Mouse (Mus musculus) hindbrain, embryonic 16.5 days (tissue): ENCODE data around the gene Ovgp1. TPM values are rescaled to one million over a fixed set of nuclear protein-coding genes. Genes with fewer than 3 reads are reported as not detected.

Experiments
- ATAC-seq: fragments of 200-750 bp; cut with Nextera tagmentation; 2 replicates; pipeline ENCODE4 v1.8.0; 2017; ENCODE audit warnings: moderate TSS enrichment, moderate library complexity
- H3K27ac ChIP-seq: fragments of 300-500 bp; sonication (generic); 2 replicates; pipeline ENCODE4 v1.5.1; 2014; ENCODE audit warnings: low read depth, mild to moderate bottlenecking, control low read depth, low read length, moderate library complexity
- H3K27me3 ChIP-seq: fragments of 300-500 bp; sonication (generic); replicated peaks from 2 replicates; pipeline ENCODE4 v1.6.1; 2014; ENCODE audit warnings: low read length; ENCODE audit not compliant: control insufficient read depth, insufficient read depth
- H3K36me3 ChIP-seq: fragments of 300-500 bp; sonication (generic); 2 replicates; pipeline ENCODE4 v1.6.1; 2014; ENCODE audit warnings: mild to moderate bottlenecking, low read length, moderate library complexity, mixed read lengths; ENCODE audit not compliant: control insufficient read depth, insufficient read depth
- H3K4me1 ChIP-seq: fragments of 300-500 bp; sonication (generic); 2 replicates; pipeline ENCODE4 v1.6.1; 2014; ENCODE audit warnings: low read depth, low read length; ENCODE audit not compliant: control insufficient read depth, insufficient read depth
- H3K4me2 ChIP-seq: fragments of 300-500 bp; sonication (generic); 2 replicates; pipeline ENCODE4 v1.6.1; 2014; ENCODE audit warnings: mild to moderate bottlenecking, low read length, control low read depth, moderate library complexity
- H3K4me3 ChIP-seq: fragments of 300-500 bp; sonication (generic); 2 replicates; pipeline ENCODE4 v1.5.1; 2014; ENCODE audit warnings: mild to moderate bottlenecking, low read length, control low read depth, moderate library complexity
- H3K9ac ChIP-seq: fragments of 300-500 bp; sonication (generic); 2 replicates; pipeline ENCODE4 v1.6.1; 2014; ENCODE audit warnings: low read depth, mild to moderate bottlenecking, control low read depth, low read length, moderate library complexity
- H3K9me3 ChIP-seq: fragments of 300-500 bp; sonication (generic); 2 replicates; pipeline ENCODE4 v1.6.1; 2014; ENCODE audit warnings: mild to moderate bottlenecking, low read length, moderate library complexity; ENCODE audit not compliant: control insufficient read depth
- WGBS: fragments of 180-500 bp; shearing (Covaris S2); extraction: QIAGEN DNeasy Blood & Tissue Kit; methylation state at CpG from one replicate; pipeline ENCODE4 v1.1.7; 2014; 5-methylcytosine and 5-hydroxymethylcytosine counted together
- polyA plus RNA-seq: library from polyadenylated mRNA; unstranded; fragments of >200 nt; fragmentation: Nextera tagmentation; extraction: Ambion mirVana; gene quantifications from 2 replicates; pipeline ENCODE4 v1.2.1, GENCODE M21; 2015

Gene Ovgp1
- polyA plus RNA-seq, 1 experiment from 2014 or later: 3.4 TPM

- no peak for ATAC-seq
- Histone ChIP-seq H3K9ac (no peak within 1 kb of the TSS), H3K36me3 (no peaks in the 10 kb centered on the region), H3K27me3 (no peaks in the 10 kb centered on the region), H3K27ac (no peak within 1 kb of the TSS), H3K9me3 (no peaks in the 10 kb centered on the region), H3K4me1 (no peaks in the 10 kb centered on the region), H3K4me3 (no peak within 1 kb of the TSS), H3K4me2 (no peak within 1 kb of the TSS)
- WGBS: 87% methylated on average over 2 of the region's 2 CpGs
Measured at GRCm38 (mm10) chr3:106014546-106014945, 41.0 kb downstream of the Ovgp1 start, which contains the start of gene Pifo. TSS of gene Pifo (minus strand) at chr3:106014646.

GRCm38 (mm10) chr3:106021840-106022239 is 48.3 kb downstream of the Ovgp1 start:
- Histone ChIP-seq H3K4me1 (no peaks in the 10 kb centered on the region), H3K27me3 (no peaks in the 10 kb centered on the region), H3K36me3 (no peaks in the 10 kb centered on the region), H3K4me3 (no peak overlapping the region), H3K4me2 (no peak overlapping the region), H3K9me3 (no peaks in the 10 kb centered on the region), H3K9ac (no peak overlapping the region), H3K27ac (no peak overlapping the region)
- ATAC-seq: peak; percentile 54; the same call in 1 of the 2 replicates

GRCm38 (mm10) chr3:106024135-106024534 is 50.6 kb downstream of the Ovgp1 start:
- no peaks in the 10 kb centered on the region for H3K9me3 ChIP-seq
- H3K27me3 ChIP-seq: no peaks in the 10 kb centered on the region

GRCm38 (mm10) chr3:106032781-106033180 is 59.3 kb downstream of the Ovgp1 start, which contains the start of gene Chil5:
TSS of gene Chil5 (minus strand) at chr3:106032814.
- H3K4me2 ChIP-seq: no peak within 1 kb of the TSS
- H3K4me3 ChIP-seq: no peak within 1 kb of the TSS
- 92% methylated on average over 1 of the region's 1 CpGs for WGBS
- no peaks in the 10 kb centered on the region for H3K9me3 ChIP-seq
- ATAC-seq: no peak
- no peaks in the 10 kb centered on the region for H3K4me1 ChIP-seq
- no peaks in the 10 kb centered on the region for H3K27me3 ChIP-seq
- no peak within 1 kb of the TSS for H3K9ac ChIP-seq
- H3K27ac ChIP-seq: no peak within 1 kb of the TSS
- H3K36me3 ChIP-seq: no peaks in the 10 kb centered on the region

More at GRCm38 (mm10) chr3:106024135-106024534, 50.6 kb downstream of the Ovgp1 start:
- H3K4me3 ChIP-seq: no peak overlapping the region
- H3K36me3 ChIP-seq: no peaks in the 10 kb centered on the region
- no peak overlapping the region for H3K27ac ChIP-seq
- no peak overlapping the region for H3K9ac ChIP-seq
- no peak overlapping the region for H3K4me2 ChIP-seq
- no peaks in the 10 kb centered on the region for H3K4me1 ChIP-seq
- no peak for ATAC-seq
- WGBS: 91% methylated on average over 2 of the region's 2 CpGs

Other genes with a start within 250 kb of the Ovgp1 start
- gene Rap1a, start 172.4 kb upstream of the Ovgp1 start, polyA plus RNA-seq: 70.4 and 79.2 TPM in 2 replicates
- gene Adora3, start 102.9 kb upstream of the Ovgp1 start, polyA plus RNA-seq: 0.12 and 0.26 TPM in 2 replicates
- gene Tmigd3, start 102.8 kb upstream of the Ovgp1 start, polyA plus RNA-seq: not detected in 2 replicates
- 0.19 and 0.40 TPM in 2 replicates for gene I830077J02Rik, start 41.0 kb upstream of the Ovgp1 start, polyA plus RNA-seq
- gene Wdr77, start 14.3 kb upstream of the Ovgp1 start, polyA plus RNA-seq: 85.1 and 87.3 TPM in 2 replicates
- gene Atp5f1, start 13.6 kb upstream of the Ovgp1 start, polyA plus RNA-seq: 537 and 609 TPM in 2 replicates
- 8.8 and 10.0 TPM in 2 replicates for gene Pifo, start 40.9 kb downstream of the Ovgp1 start, polyA plus RNA-seq
- gene Chil5, start 59.1 kb downstream of the Ovgp1 start, polyA plus RNA-seq: 0.19 and 0.24 TPM in 2 replicates
- gene Chia1, start 139.5 kb downstream of the Ovgp1 start, polyA plus RNA-seq: 1.4 and 1.8 TPM in 2 replicates
- gene Chil3, start 193.9 kb downstream of the Ovgp1 start, polyA plus RNA-seq: 0.16 TPM in 1 of 2 replicates, not detected in the other
- gene Chil4, start 245.8 kb downstream of the Ovgp1 start, polyA plus RNA-seq: 0.10 TPM in 1 of 2 replicates, not detected in the other